Mouse (Mus musculus) layer of hippocampus, adult 9-11 months (tissue): ENCODE measurements around the gene Vmn1r58.
"Not testable (repeated sequence)": the region's sequence is repeated elsewhere in the genome, so short reads cannot be mapped to it uniquely, and the experiment has no call there.

ENCODE experiments used
- DNase-seq: peaks from one replicate; pipeline ENCODE4 v3.0.0; 2022

Vmn1r58 gene

DNA sequence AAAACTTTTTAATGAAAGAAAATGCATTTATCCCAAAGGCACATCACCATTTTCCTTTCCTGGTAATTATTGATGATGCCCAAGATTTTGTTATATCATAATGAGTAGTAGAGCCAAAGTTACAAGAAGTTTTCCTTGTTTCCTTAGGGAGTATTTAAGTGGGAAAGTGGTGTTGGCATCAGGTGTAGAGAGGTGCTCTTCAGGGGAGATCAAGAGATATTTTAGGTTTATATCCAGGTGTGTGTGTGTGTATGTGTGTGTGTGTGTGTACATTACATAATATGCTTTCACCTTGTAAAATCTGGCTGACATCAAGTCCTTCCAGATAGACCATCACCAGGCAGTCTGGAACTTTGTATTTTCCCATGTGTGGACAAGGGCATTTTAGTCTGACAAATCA, at the start of gene Vmn1r58:
Vmn1r58 (minus strand) TSS at position 101 of the 400 bp plus-strand sequence.
- not testable (repeated sequence) for DNase-seq

DNA sequence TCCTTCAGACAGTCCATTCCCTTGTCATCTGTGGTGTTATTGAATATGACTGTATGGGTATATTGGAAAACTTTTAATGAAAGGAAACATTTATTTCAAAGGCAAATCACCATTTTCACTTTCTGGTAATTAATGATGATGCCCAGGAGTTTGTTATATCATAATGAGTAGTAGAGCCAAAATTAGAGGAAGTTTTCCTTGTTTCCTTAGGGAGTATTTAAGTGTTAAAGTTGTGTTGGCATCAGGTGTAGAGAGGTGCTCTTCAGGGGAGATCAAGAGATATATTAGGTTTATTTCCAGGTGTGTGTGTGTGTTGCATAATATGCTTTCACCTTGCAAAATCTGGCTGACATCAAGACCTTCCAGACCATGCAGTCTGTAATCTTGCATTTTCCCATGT, 43.5 kb upstream of the Vmn1r58 start, which contains the start of gene Vmn1r59:
Vmn1r59 (minus strand) TSS at position 101 of the 400 bp plus-strand sequence.
- no peak for DNase-seq

GRCm38 (mm10) chr7:5454011-5454410, 40.8 kb upstream of the Vmn1r58 start:
- not testable (repeated sequence) for DNase-seq

- no peak for DNase-seq
Measured at GRCm38 (mm10) chr7:5448627-5449026, 35.4 kb upstream of the Vmn1r58 start.

DNA sequence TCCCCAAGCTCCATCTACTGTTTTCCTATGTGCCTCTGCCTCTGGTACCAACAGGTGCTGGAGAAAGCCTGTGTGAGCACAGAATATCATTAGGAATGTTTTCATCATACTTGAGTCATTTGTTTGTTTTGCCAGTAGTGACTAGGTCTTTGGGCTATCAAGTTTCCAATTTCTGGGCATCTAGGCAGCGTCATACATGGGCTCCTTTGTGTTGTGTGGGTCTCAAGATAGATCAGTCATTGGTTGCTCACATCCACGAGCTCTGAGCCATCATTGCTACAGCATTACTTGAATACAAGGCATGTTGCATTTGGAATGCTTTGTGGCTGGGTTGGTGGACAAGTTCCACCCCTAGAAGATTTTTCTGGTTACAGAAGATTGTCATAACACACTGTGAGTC, 7.0 kb downstream of the Vmn1r58 start:
- no peak for DNase-seq

- DNase-seq, result no peak
Measured at GRCm38 (mm10) chr7:5366724-5367123, 46.5 kb downstream of the Vmn1r58 start.

DNA sequence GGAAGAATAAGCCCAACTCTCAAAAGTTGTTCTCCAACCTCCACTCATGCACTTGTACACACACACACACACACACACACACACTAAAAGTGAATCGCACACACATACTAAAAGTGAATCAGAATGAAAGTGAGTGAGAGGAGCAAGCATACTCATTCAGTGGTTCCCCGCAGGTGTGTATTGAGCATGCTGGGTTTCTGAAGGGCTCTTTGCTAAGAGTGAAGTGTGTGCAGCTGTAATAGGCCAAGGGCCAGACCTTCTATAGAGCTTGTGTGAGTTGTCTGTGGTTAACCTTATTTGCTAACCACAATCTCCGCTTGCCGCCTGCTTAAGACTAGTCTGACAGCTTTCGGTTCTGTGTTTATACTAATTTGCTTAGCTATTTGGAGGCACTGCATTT, 49.6 kb downstream of the Vmn1r58 start:
- no peak for DNase-seq
